ENCODE assay signal across 10 mouse cellular contexts in genomic region chr13:52974676-52975075, GRCm38 (mm10). TPM values are rescaled to one million over a fixed set of nuclear protein-coding genes. Genes with fewer than 3 reads are reported as not detected.
DNase-seq lines count a peak whose midpoint lies in the region; ATAC-seq lines count a peak whose summit lies in the region.
"Had no signal": no experiment of that assay in that cellular context is flagged by ENCODE, and none has a peak within 500 bp of the region (broad histone marks: within the 10 kb centered on the region; RNA-seq: fewer than 3 reads in every experiment).

No protein-coding gene starts in this region.

- DNase-seq in cerebellum, postnatal 10 days = peak; percentile 30 to 47
- DNase-seq in cerebellum, adult 9-11 months = no peak
- peak; percentile 50 for DNase-seq in adipocyte (ENCODE audit: low spot score)
- peak; percentile 54 for DNase-seq in gastrocnemius, postnatal 25 days
- peak; percentile 54 to 71 for DNase-seq in kidney, postnatal 4 days
- no peak for DNase-seq in thymus, adult 18-20 months
- DNase-seq in layer of hippocampus, postnatal 25 days (ENCODE audit: extremely low spot score in 1 of 2, low spot score in 1 of 2) = no peak

- ATAC-seq in monocyte, adult 5-6 weeks (replicated peaks; ENCODE audit: insufficient number of reproducible peaks, low FRiP score, low TSS enrichment, poor library complexity, severe bottlenecking) = no peak
- ATAC-seq: forebrain, embryonic 15.5 days; Patski had no signal

RNA-seq across cellular contexts. Expression of gene Nfil3, which starts 6.2 kb away (rescaled TPM):
- total RNA-seq in gastrocnemius, postnatal 25 days (2021) = 10 to 100 TPM; 21.4 to 53.7 TPM
- total RNA-seq in layer of hippocampus, postnatal 25 days (2021) = 10 to 100 TPM; 12.5 to 15.1 TPM
- 97.8 to 144 TPM (median 137 TPM) in 3 replicates for total RNA-seq in monocyte, adult 5-6 weeks (2017)

RNA-seq across cellular contexts. Expression of gene Auh, which starts 45.2 kb away (rescaled TPM):
- total RNA-seq in gastrocnemius, postnatal 25 days (2021) = 10 to 100 TPM; 62.9 to 64.6 TPM
- total RNA-seq in layer of hippocampus, postnatal 25 days (2021) = 100 to 1,000 TPM; 104 to 110 TPM
- 67.6 to 97.6 TPM (median 69.5 TPM) in 3 replicates for total RNA-seq in monocyte, adult 5-6 weeks (2017)

Comparison
In these comparisons a context has a peak if more than half of its experiments do, and no peak if none do; other contexts are left out.
1. DNase-seq: peak in cerebellum, postnatal 10 days (2 of 2), adipocyte (single experiment), gastrocnemius, postnatal 25 days (single experiment) and kidney, postnatal 4 days (2 of 2); none in cerebellum, adult 9-11 months (single experiment), thymus, adult 18-20 months (0 of 2) and layer of hippocampus, postnatal 25 days (0 of 2).